Comparison of ENCODE assay signal across 9 mouse cellular contexts in genomic region chr2:32912210-32912804, GRCm38 (mm10). TPM values are rescaled to one million over a fixed set of nuclear protein-coding genes. Genes with fewer than 3 reads are reported as not detected.
DNase-seq lines count a peak whose midpoint lies in the region; ATAC-seq and TF ChIP-seq lines count a peak whose summit lies in the region.
"Had no signal": no experiment of that assay in that cellular context is flagged by ENCODE, and none has a peak within 500 bp of the region (broad histone marks: within the 10 kb centered on the region; RNA-seq: fewer than 3 reads in every experiment).

No protein-coding gene starts in this region.

- peaks cover 7% of the 10 kb centered on the region for H3K4me1 ChIP-seq in G1E (ENCODE audit: insufficient read depth, low read depth, low read length)
- no peaks in the 10 kb centered on the region; the same call in 1 of the 2 replicates for H3K4me1 ChIP-seq in embryonic facial prominence, embryonic 11.5 days (ENCODE audit: control insufficient read depth, insufficient read depth, low read length)

- H3K9ac ChIP-seq in embryonic facial prominence, embryonic 11.5 days (replicated peaks; ENCODE audit: low read length): no peak overlapping the region

- TF ChIP-seq CTCF in G1E (IDR thresholded peaks at IDR 0.05; ENCODE audit: low read depth, low read length): peak; percentile 100
- peak; percentile 100 for TF ChIP-seq CTCF in layer of hippocampus, adult 2 months (conservative IDR thresholded peaks at IDR 0.05)

- no peak overlapping the region for H3K4me3 ChIP-seq in G1E (ENCODE audit: low read depth, low read length)
- H3K4me3 ChIP-seq in embryonic facial prominence, embryonic 11.5 days (ENCODE audit: low read depth, low read length): no peak overlapping the region
- H3K4me3 ChIP-seq in layer of hippocampus, adult 2 months: no peak overlapping the region
- H3K4me3 ChIP-seq: megakaryocyte, embryonic 14.5 days had no signal

- no peak for ATAC-seq in G1E (ENCODE audit: extremely low read depth, insufficient number of reproducible peaks, low FRiP score, poor library complexity, severe bottlenecking)
- no peak for ATAC-seq in embryonic facial prominence, embryonic 11.5 days (replicated peaks; ENCODE audit: insufficient number of reproducible peaks, low FRiP score, low TSS enrichment, low read depth)

- H3K36me3 ChIP-seq in G1E (replicated peaks): no peaks in the 10 kb centered on the region
- no peaks in the 10 kb centered on the region; the same call in 1 of the 2 replicates for H3K36me3 ChIP-seq in embryonic facial prominence, embryonic 11.5 days (replicated peaks; ENCODE audit: control insufficient read depth, insufficient read depth, low read depth, low read length)

- no peak overlapping the region for H3K4me2 ChIP-seq in embryonic facial prominence, embryonic 11.5 days (ENCODE audit: low read depth, low read length)

- WGBS in embryonic facial prominence, embryonic 11.5 days: 26% methylated on average over 19 of the region's 19 CpGs

- H3K9me3 ChIP-seq in G1E (replicated peaks): no peaks in the 10 kb centered on the region
- H3K9me3 ChIP-seq in embryonic facial prominence, embryonic 11.5 days (replicated peaks; ENCODE audit: control insufficient read depth, low read length): no peaks in the 10 kb centered on the region
- H3K9me3 ChIP-seq: megakaryocyte, embryonic 14.5 days had no signal

- peaks cover 47% of the 10 kb centered on the region for H3K27me3 ChIP-seq in G1E (ENCODE audit: insufficient read depth, low read length)
- no peaks in the 10 kb centered on the region for H3K27me3 ChIP-seq in embryonic facial prominence, embryonic 11.5 days (ENCODE audit: control insufficient read depth, insufficient read depth, low read length)

- DNase-seq in G1E (ENCODE audit: low spot score): peak; percentile 71
- DNase-seq in adrenal gland, postnatal 4 days (ENCODE audit: low spot score in 2 of 2): peak; percentile 61 to 63
- DNase-seq in embryonic facial prominence, embryonic 11.5 days (ENCODE audit: low spot score): peak; percentile 93
- DNase-seq in heart, adult 8-10 months (ENCODE audit: low spot score): peak; percentile 87
- peak; percentile 80 to 82 for DNase-seq in layer of hippocampus, adult 2 months (ENCODE audit: low spot score in 2 of 2)
- peak; percentile 90 for DNase-seq in lung, postnatal 10 days
- DNase-seq in right cerebral cortex, postnatal 10 days (ENCODE audit: low spot score in 2 of 2): peak; percentile 87 to 90
- DNase-seq in urinary bladder, postnatal 14 days (ENCODE audit: low spot score): peak; percentile 85

- no peak overlapping the region for H3K27ac ChIP-seq in embryonic facial prominence, embryonic 11.5 days (replicated peaks; ENCODE audit: low read depth, low read length)
- H3K27ac ChIP-seq in layer of hippocampus, adult 2 months: no peak overlapping the region

RNA-seq across cellular contexts. Expression of gene Fam129b, which starts 36.4 kb away (rescaled TPM):
- total RNA-seq in G1E (2014; fragmentation: Nextera tagmentation) (0.53 and 1.2 TPM in 2 replicates), G1E (2017) (20.2 and 20.7 TPM in 2 replicates)
- 1.5 and 1.9 TPM in 2 replicates for polyA plus RNA-seq in G1E (2012)
- 10 to 100 TPM; 30.8 to 35.5 TPM for total RNA-seq in adrenal gland, postnatal 4 days (2021)
- 13.7 and 15.9 TPM in 2 replicates for polyA plus RNA-seq in embryonic facial prominence, embryonic 11.5 days (2014; fragmentation: Nextera tagmentation; extraction: Ambion mirVana)
- 10 to 100 TPM; 19.1 to 26.8 (median 22.6) TPM for total RNA-seq in heart, adult 8-10 months (2022)
- total RNA-seq in layer of hippocampus, adult 2 months (2021): 10 to 100 TPM; 14.5 to 14.9 TPM

RNA-seq across cellular contexts. Expression of gene Rpl12, which starts 49.1 kb away (rescaled TPM):
- 4,306 and 4,312 TPM in 2 replicates for total RNA-seq in G1E (2014; fragmentation: Nextera tagmentation)
- total RNA-seq in G1E (2017): 1,968 and 2,280 TPM in 2 replicates
- polyA plus RNA-seq in G1E (2012): 2,853 and 2,936 TPM in 2 replicates
- 100 to 1,000 TPM; 274 to 283 TPM for total RNA-seq in adrenal gland, postnatal 4 days (2021)
- polyA plus RNA-seq in embryonic facial prominence, embryonic 11.5 days (2014; fragmentation: Nextera tagmentation; extraction: Ambion mirVana): 162 and 191 TPM in 2 replicates
- total RNA-seq in heart, adult 8-10 months (2022): 10 to 100 TPM; 56.3 to 66.1 (median 58.9) TPM
- total RNA-seq in layer of hippocampus, adult 2 months (2021): 100 to 1,000 TPM; 115 to 125 TPM

RNA-seq across cellular contexts. Expression of gene Lrsam1, which starts 49.1 kb away (rescaled TPM):
- 10.4 and 12.8 TPM in 2 replicates for total RNA-seq in G1E (2014; fragmentation: Nextera tagmentation)
- 5.0 and 8.5 TPM in 2 replicates for total RNA-seq in G1E (2017)
- polyA plus RNA-seq in G1E (2012): 9.5 and 10.8 TPM in 2 replicates
- 10 to 100 TPM; 23.7 to 26.5 TPM for total RNA-seq in adrenal gland, postnatal 4 days (2021)
- 5.2 and 6.5 TPM in 2 replicates for polyA plus RNA-seq in embryonic facial prominence, embryonic 11.5 days (2014; fragmentation: Nextera tagmentation; extraction: Ambion mirVana)
- total RNA-seq in heart, adult 8-10 months (2022): 10 to 100 TPM; 13.1 to 21.8 (median 17.5) TPM
- 10 to 100 TPM; 36.8 to 37.9 TPM for total RNA-seq in layer of hippocampus, adult 2 months (2021)

Comparison
In these comparisons a context has a peak if more than half of its experiments do, and no peak if none do; other contexts are left out.
1. RNA of gene Rpl12, which starts 49.1 kb away (total RNA-seq): 1,968 to 4,312 TPM in G1E; 274 to 283 TPM in adrenal gland, postnatal 4 days, 115 to 125 TPM in layer of hippocampus, adult 2 months and 56.3 to 66.1 TPM in heart, adult 8-10 months; every median in the first group is over 4 times any median in the second.
2. Peak in every context shown above with its lines, with median percentiles within 50 percentile points of each other: DNase-seq.